Mouse (Mus musculus) myocyte (in vitro differentiated cells): Measurements from ENCODE around the gene Olfr1287.

Experiments used
- CEBPB ChIP-seq: IDR thresholded peaks from 2 replicates; pipeline ENCODE4 v1.6.1; 2011; ENCODE audit warnings: mild to moderate bottlenecking, moderate library complexity; ENCODE audit not compliant: poor library complexity, insufficient read depth, severe bottlenecking
- MAX ChIP-seq: IDR thresholded peaks from one replicate; pipeline ENCODE4 v1.6.1; 2011; ENCODE audit warnings: low read depth, mild to moderate bottlenecking, control low read depth
- MYOD1 ChIP-seq, 3 experiments: IDR thresholded peaks; one replicate each; pipeline ENCODE4 v1.6.1; 2011; ENCODE audit warnings: control low read depth in 2 of 3, low read depth in 2 of 3, mild to moderate bottlenecking in 2 of 3, moderate library complexity in 1 of 3; ENCODE audit not compliant: insufficient read length in 2 of 3, control insufficient read depth in 1 of 3
- POLR2A ChIP-seq: IDR thresholded peaks from one replicate; pipeline ENCODE4 v1.6.1; 2011; ENCODE audit warnings: low read depth, mild to moderate bottlenecking, control low read depth, moderate library complexity; ENCODE audit not compliant: insufficient read length
- USF1 ChIP-seq: IDR thresholded peaks from one replicate; pipeline ENCODE4 v1.6.1; 2011; ENCODE audit warnings: low read depth, mild to moderate bottlenecking, control low read depth, moderate library complexity

DNA sequence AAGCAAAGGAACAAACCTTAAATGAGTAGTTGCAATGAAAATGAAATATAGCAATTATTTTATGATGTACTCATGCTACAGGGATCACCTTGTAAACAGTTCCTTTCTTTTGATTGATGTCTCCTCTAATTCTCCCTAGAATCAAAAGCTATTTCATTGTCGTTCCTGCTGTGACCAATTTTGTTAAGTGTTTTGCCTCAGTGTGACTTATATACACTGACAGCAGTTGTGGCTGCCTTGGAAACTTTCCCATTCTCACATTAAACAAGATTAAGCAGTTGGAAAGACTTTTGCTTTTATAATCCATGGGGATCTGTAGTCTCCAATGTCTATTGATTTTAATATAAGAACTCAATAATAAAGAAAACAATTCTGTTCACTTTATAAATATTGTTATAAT is 26.0 kb upstream of the Olfr1287 start, which contains the start of gene Olfr1286:
- TF ChIP-seq MYOD1 (IDR thresholded peaks at IDR 0.05; ENCODE audit: control insufficient read depth in 1 of 3, insufficient read length in 2 of 3, low read depth in 2 of 3) (no peak), POLR2A (no peak), CEBPB (no peak), USF1 (no peak), MAX (no peak)
